Mouse (Mus musculus): Measurements from ENCODE around the gene Prpf6. TPM values are rescaled to one million over a fixed set of nuclear protein-coding genes. Genes with fewer than 3 reads are reported as not detected.

The Prpf6 gene
- polyA plus RNA-seq, 1 experiment from 2014 or later = 58.8 TPM

DNA sequence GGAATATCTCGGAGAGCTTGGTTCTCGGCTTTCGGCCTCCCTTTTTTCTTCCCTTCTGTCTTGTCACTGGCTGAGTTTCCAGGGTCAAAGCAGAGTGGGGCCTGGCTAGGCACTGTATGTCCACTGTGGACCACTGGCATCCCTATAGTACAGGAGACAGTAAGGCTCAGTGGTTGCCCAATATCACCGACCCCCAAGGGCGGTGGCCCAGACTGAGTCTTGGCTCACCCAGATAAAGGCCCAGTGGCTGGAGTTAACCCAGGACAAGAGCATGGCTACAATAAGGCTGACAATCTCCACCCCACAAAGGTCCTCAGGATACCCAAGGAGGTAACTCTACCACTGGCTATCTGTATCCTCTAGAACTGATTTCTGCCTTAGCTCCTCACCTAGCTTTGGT is 1.2 kb upstream of the Prpf6 start:
- H3K4me3 ChIP-seq (ENCODE audit: low read depth, low read length) = no peak overlapping the region
- H3K27ac ChIP-seq (ENCODE audit: low read depth) = no peak overlapping the region
- ATAC-seq (ENCODE audit: insufficient read depth) = no peak
- peaks cover 53% of the 10 kb centered on the region for H3K36me3 ChIP-seq (ENCODE audit: insufficient read depth)
- no peak overlapping the region for H3K4me2 ChIP-seq
- no peak for TF ChIP-seq CTCF (IDR thresholded peaks at IDR 0.05; ENCODE audit: low read depth)
- no peak overlapping the region for H3K9ac ChIP-seq
- 86% methylated on average over 5 of the region's 5 CpGs for WGBS
- H3K27me3 ChIP-seq (ENCODE audit: insufficient read depth, low read length) = no peaks in the 10 kb centered on the region
- H3K4me1 ChIP-seq (ENCODE audit: insufficient read depth) = no peaks in the 10 kb centered on the region
- H3K9me3 ChIP-seq (ENCODE audit: low read depth, low read length) = no peaks in the 10 kb centered on the region
- no peak for DNase-seq

DNA sequence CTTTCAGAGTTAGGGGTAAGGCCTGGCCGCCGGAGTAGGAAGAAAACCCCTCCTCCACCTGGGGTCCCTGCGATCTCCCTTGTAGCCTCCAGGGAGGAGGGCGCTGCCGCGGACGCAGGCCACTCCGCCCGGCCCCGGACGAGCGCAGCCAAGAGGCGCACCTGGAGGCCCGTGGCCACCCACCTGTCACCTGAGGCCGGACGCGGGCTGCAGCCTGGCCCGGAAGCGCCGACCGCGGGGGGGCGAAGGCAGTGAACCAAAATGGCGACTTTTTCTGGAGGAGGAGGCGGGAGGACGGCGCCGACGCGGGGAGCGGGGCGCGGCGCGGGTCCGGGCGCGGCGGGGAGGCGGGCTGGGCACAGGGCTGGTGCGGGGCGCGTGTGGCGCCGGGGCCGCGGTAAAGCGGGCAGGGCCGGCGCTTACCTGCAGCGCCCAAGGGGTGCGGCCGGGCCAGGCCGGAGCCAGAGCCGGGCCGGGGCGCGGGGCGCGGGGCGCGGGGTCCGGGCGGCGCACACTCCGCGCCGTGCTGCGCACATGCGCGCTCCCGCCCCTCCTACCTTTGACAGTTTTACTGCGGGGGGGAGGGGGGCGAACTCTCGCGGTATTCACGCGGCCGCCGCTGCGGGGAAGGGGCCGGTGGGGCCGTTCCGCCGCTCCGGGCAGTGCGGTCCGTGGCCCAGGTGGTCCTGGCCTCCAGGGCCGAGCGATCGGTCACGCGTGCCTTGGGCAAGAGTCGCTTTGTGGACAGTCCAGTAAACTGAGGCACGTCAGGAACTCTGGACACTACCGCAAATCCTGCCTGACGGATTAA is 768 bp downstream of the Prpf6 start, which contains the start of gene Zfp512b:
TSS of gene Zfp512b (minus strand) at position 573 of the 811 bp plus-strand sequence.
- WGBS = under 1% methylated on average over 81 of the region's 97 CpGs
- peak within 1 kb of the TSS; percentile 84 for H3K4me2 ChIP-seq
- H3K27ac ChIP-seq (ENCODE audit: low read depth) = peak within 1 kb of the TSS; percentile 82
- ATAC-seq (ENCODE audit: insufficient read depth) (peak; percentile 81), DNase-seq (peak; percentile 83)
- peaks cover 38% of the 10 kb centered on the region for H3K36me3 ChIP-seq (ENCODE audit: insufficient read depth)
- peak within 1 kb of the TSS; percentile 91 for H3K9ac ChIP-seq
- no peaks in the 10 kb centered on the region for H3K9me3 ChIP-seq (ENCODE audit: low read depth, low read length)
- H3K4me1 ChIP-seq (ENCODE audit: insufficient read depth) = no peaks in the 10 kb centered on the region
- no peak for TF ChIP-seq CTCF (IDR thresholded peaks at IDR 0.05; ENCODE audit: low read depth)
- peak within 1 kb of the TSS; percentile 96 for H3K4me3 ChIP-seq (ENCODE audit: low read depth, low read length)
- no peaks in the 10 kb centered on the region for H3K27me3 ChIP-seq (ENCODE audit: insufficient read depth, low read length)

DNA sequence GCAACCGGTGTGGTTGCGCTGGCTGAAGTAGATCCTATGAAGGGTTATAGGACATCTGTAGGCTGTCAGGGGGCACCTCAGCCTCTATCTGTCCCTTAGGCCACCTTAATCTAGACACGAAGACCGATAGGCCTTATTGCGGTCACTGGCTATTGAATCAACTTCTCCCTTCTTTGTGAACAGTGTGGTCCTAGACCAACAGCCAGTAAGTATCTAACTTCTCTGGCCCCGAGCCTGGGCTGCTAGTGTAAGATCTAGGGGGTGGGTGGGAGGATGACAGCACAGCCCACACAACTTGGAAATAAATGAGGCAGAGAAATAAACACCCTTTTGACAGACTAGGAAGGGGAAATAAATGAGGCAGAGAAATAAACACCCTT is 1.4 kb downstream of the Prpf6 start:
- Histone ChIP-seq H3K4me2 (peak overlapping the region; percentile 84), H3K27ac (ENCODE audit: low read depth) (peak overlapping the region; percentile 82), H3K4me3 (ENCODE audit: low read depth, low read length) (peak overlapping the region; percentile 96), H3K27me3 (ENCODE audit: insufficient read depth, low read length) (no peaks in the 10 kb centered on the region), H3K36me3 (ENCODE audit: insufficient read depth) (peaks cover 33% of the 10 kb centered on the region), H3K4me1 (ENCODE audit: insufficient read depth) (no peaks in the 10 kb centered on the region), H3K9ac (peak overlapping the region; percentile 91), H3K9me3 (ENCODE audit: low read depth, low read length) (no peaks in the 10 kb centered on the region)
- DNase-seq = peak; percentile 70
- peak; percentile 48 for ATAC-seq (ENCODE audit: insufficient read depth)
- 2% methylated on average over 6 of the region's 6 CpGs for WGBS
- no peak for TF ChIP-seq CTCF (IDR thresholded peaks at IDR 0.05; ENCODE audit: low read depth)

DNA sequence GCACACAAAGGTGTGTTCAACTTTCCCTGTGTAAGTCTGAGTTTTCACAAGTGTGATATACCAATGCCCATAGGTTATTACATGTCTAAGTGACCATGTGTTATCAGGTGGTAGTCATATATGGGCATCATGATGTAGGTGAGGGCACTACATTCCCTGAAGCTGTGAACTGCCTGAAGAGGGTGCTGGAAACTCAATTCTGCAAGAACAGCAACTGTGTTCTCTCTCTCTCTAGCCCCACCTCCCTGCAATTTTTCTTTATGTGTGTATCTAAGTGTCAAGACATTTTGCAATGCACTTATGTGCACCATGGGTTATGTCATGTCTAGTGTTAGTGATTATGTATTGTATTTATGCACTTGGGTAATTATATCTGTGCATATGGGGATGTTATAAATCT is 2.3 kb downstream of the Prpf6 start:
- no peaks in the 10 kb centered on the region for H3K4me1 ChIP-seq (ENCODE audit: insufficient read depth)
- H3K36me3 ChIP-seq (ENCODE audit: insufficient read depth) = peaks cover 24% of the 10 kb centered on the region
- DNase-seq (no peak), ATAC-seq (ENCODE audit: insufficient read depth) (no peak)
- no peaks in the 10 kb centered on the region for H3K9me3 ChIP-seq (ENCODE audit: low read depth, low read length)
- no peak overlapping the region for H3K27ac ChIP-seq (ENCODE audit: low read depth)
- H3K9ac ChIP-seq = no peak overlapping the region
- H3K27me3 ChIP-seq (ENCODE audit: insufficient read depth, low read length) = peaks cover 8% of the 10 kb centered on the region
- no peak overlapping the region for H3K4me2 ChIP-seq
- H3K4me3 ChIP-seq (ENCODE audit: low read depth, low read length) = no peak overlapping the region
- TF ChIP-seq CTCF (IDR thresholded peaks at IDR 0.05; ENCODE audit: low read depth) = no peak

GRCm38 (mm10) chr2:181594946-181595696 is 3.5 kb downstream of the Prpf6 start:
- Histone ChIP-seq H3K27me3 (ENCODE audit: insufficient read depth, low read length) (peaks cover 12% of the 10 kb centered on the region), H3K27ac (ENCODE audit: low read depth) (no peak overlapping the region), H3K9me3 (ENCODE audit: low read depth, low read length) (no peaks in the 10 kb centered on the region), H3K9ac (no peak overlapping the region), H3K4me2 (no peak overlapping the region), H3K36me3 (ENCODE audit: insufficient read depth) (peaks cover 13% of the 10 kb centered on the region), H3K4me3 (ENCODE audit: low read depth, low read length) (no peak overlapping the region), H3K4me1 (ENCODE audit: insufficient read depth) (no peaks in the 10 kb centered on the region)
- DNase-seq (peak; percentile 75), ATAC-seq (ENCODE audit: insufficient read depth) (no peak)
- peak; percentile 66 for TF ChIP-seq CTCF (IDR thresholded peaks at IDR 0.05; ENCODE audit: low read depth)
- WGBS = 58% methylated on average over 4 of the region's 4 CpGs

DNA sequence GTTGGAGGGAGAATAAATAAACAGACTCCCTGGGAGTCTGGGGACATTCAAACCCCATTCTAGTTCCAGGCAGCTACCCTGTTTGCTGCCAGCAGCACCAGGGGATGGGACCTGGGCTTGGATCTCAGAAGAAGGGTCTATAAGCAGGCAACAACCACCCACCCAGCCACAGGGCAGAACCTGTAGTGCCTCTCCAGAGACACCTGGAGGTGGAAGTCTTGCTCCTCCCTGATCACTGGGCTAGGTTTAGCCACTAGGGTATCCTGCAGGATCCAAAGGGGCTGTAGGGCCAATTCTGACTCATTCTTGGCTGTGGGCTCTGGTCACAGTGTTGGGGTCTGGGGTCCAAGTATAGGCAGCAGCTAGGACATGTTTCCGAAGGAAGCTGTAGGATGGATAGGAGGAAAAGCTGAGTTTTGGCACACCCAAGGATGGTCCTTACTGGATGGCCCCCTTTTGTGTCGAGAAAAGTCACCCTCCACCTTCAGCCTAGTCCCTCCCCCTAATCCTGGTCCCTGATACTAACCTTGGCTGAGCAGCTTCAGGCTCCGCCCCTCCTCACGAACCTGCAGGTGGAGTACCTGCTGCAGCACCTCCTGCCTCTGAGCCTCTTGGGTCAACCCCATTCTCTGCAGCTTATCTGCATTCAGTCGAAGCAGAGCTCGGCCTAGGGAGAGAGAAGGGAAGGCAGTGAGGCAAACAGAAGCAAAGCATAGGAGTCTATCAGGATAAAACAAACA is 4.7 kb downstream of the Prpf6 start:
- no peak overlapping the region for H3K9ac ChIP-seq
- H3K4me3 ChIP-seq (ENCODE audit: low read depth, low read length) = no peak overlapping the region
- H3K36me3 ChIP-seq (ENCODE audit: insufficient read depth) = 0 out of 2 replicates have a peak, but pooled peaks cover 7% of the 10 kb centered on the region
- H3K4me2 ChIP-seq = no peak overlapping the region
- H3K4me1 ChIP-seq (ENCODE audit: insufficient read depth) = no peaks in the 10 kb centered on the region
- H3K27ac ChIP-seq (ENCODE audit: low read depth) = no peak overlapping the region
- DNase-seq = no peak
- ATAC-seq (ENCODE audit: insufficient read depth) = no peak
- peaks cover 12% of the 10 kb centered on the region for H3K27me3 ChIP-seq (ENCODE audit: insufficient read depth, low read length)
- WGBS = 32% methylated on average over 6 of the region's 6 CpGs
- no peaks in the 10 kb centered on the region for H3K9me3 ChIP-seq (ENCODE audit: low read depth, low read length)
- TF ChIP-seq CTCF (IDR thresholded peaks at IDR 0.05; ENCODE audit: low read depth) = no peak

Measured in lung, embryonic 14.5 days (tissue).